Mouse (Mus musculus) splenic B cell, adult 2 months (primary cell): ENCODE measurements around the gene Gm49396.

ENCODE experiments used
- DNase-seq: peaks from one replicate; pipeline ENCODE4 v3.0.0-alpha.2; 2011; ENCODE audit warnings: low read depth, low spot score
- H3K27me3 ChIP-seq: 2 replicates; pipeline ENCODE4 v1.6.1; 2012; ENCODE audit warnings: mild to moderate bottlenecking, low read length, moderate library complexity, mixed read lengths; ENCODE audit not compliant: control insufficient read depth, poor library complexity, insufficient read depth, severe bottlenecking
- H3K36me3 ChIP-seq: 2 replicates; pipeline ENCODE4 v1.6.1; 2012; ENCODE audit warnings: mild to moderate bottlenecking, low read length, moderate library complexity, mixed read lengths; ENCODE audit not compliant: control insufficient read depth, poor library complexity, insufficient read depth, severe bottlenecking

Gm49396 gene

DNA sequence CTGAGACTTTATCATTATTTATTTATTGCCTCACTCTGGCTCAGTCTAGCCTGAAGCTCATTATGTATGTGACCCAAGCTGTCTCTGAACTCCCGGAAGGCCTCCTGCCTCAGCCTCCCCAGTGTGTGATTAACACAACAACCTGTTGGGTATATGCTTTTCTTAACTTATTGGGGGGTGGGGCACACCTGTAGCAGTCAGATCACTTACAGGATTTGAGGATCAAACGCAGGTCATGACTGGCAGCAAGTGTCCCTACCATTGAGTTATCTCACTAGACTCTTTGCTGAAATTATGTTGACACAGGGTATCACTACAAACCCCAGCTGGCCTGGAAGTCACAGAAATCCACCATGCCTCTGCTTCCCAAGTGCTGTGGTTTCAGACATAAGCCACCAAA, 2.8 kb upstream of the Gm49396 start:
- Histone ChIP-seq H3K36me3 (peaks cover 13% of the 10 kb centered on the region), H3K27me3 (no peaks in the 10 kb centered on the region)
- DNase-seq, result no peak

DNA sequence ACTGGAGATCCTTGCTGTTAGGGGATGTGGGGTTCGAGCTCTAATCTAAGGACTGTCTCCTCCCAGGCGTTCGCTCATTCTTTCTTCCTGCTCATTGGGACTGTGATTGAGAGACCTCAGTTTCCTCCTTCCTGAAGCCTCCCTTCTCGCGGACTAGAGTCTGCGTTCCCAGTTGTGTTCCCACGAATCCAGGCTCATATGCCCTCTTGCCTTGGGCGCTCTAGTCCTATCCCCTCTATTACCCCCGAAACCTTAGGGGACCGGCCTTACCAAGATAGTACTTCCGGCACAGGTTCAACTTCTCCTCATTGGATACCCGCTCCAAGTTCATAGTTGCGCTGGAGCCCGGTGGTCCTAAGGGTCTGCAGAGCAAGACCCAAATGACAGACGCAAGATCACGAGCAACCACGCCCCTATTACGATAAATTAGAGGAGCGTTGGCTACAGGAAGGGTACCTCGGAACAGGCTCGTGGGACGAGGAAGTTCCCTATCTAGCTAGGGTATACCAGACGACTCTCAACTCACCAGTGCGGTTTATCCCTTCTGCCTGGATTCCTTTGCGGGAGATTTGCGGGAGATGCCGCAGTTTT, 523 bp upstream of the Gm49396 start:
- no peaks in the 10 kb centered on the region for H3K27me3 ChIP-seq
- peaks cover 8% of the 10 kb centered on the region for H3K36me3 ChIP-seq
- no peak for DNase-seq

DNA sequence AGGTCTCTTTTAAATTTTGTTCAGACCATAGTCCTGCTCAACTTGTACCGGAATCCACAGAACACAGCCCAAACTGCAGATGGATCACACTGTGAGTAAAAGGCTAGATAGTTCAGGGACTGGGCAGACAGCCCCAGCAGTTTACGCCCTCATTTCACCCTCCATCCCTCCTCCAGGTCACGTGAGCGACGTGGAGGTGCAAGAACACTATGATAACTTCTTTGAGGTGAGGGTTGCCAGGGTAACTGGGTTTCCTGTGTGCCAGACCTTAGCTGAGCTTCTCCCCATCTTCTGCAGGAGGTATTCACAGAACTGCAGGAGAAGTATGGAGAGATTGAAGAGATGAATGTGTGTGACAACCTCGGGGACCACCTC, 749 bp downstream of the Gm49396 start:
- peaks cover 11% of the 10 kb centered on the region for H3K36me3 ChIP-seq

DNA sequence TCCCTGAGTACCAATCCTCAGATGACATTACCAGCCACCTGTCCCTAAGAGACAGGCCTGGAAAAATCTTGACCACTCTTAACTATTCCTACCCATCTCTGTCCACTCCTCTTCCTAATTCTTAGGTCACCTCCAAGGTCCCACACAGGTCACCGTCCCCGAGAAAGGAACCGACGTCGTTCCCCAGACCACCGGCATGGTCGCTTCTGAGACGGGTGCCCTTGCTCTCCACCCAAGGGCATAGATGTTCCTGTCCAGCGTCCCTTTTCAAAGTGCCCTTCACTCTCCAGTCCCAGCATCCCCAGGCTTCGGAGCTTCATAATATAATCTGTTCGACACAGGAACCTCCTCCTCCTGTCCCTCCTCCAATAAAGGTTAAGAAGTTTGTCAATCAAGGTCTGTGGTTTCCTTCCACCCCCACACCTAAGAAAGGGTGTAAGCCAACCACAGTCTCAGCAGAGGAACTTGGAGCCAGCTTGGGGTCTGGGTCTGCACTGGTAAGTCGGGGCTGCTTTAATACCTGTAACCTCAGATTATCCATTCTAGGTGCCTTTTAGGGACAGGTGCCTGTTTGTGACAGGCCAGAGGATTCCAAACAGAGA, 1.9 kb downstream of the Gm49396 start, which contains the start of gene Igflr1:
Gene Igflr1 (plus strand): TSS at position 458 of the 602 bp plus-strand sequence.
- Histone ChIP-seq H3K36me3 (peaks cover 20% of the 10 kb centered on the region), H3K27me3 (no peaks in the 10 kb centered on the region)
- DNase-seq, result no peak

More for the DNA sequence above, 749 bp downstream of the Gm49396 start:
- no peak for DNase-seq
- no peaks in the 10 kb centered on the region for H3K27me3 ChIP-seq

DNA sequence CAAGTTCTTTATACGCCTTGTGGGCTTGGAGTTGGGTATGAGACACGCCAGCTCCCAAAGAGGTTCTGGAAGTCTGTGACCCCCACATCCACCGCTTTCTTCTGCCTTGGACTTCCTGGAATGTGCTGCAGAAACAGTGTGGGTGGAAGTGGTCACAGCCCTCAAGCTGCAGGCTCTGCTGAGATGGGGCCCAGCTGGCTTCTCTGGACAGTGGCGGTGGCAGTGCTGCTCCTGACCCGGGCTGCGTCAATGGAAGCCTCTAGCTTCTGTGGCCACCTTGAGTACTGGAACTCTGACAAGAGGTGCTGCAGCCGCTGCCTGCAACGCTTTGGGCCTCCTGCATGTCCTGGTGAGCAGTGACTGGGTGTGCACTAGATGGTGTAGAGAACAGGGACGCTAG, 2.9 kb downstream of the Gm49396 start:
- Histone ChIP-seq H3K36me3 (peaks cover 23% of the 10 kb centered on the region), H3K27me3 (no peaks in the 10 kb centered on the region)
- DNase-seq, result no peak

DNA sequence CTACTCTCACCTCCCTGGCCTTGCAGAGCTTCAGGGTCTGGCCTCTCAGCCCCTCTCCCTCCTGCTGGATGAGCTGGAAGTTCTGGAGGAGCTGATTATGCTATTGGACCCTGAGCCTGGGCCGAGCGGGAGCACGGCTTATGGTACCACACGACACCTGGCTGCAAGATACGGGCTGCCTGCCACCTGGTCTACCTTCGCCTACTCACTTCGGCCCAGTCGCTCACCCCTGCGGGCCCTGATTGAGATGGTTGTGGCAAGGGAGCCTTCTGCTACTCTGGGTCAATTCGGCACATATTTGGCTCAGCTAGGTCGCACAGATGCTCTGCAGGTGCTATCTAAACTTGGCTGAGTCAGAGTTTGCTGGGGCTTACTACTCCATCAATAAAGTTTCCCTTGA, 4.4 kb downstream of the Gm49396 start:
- no peak for DNase-seq
- Histone ChIP-seq H3K36me3 (peaks cover 22% of the 10 kb centered on the region), H3K27me3 (no peaks in the 10 kb centered on the region)

DNA sequence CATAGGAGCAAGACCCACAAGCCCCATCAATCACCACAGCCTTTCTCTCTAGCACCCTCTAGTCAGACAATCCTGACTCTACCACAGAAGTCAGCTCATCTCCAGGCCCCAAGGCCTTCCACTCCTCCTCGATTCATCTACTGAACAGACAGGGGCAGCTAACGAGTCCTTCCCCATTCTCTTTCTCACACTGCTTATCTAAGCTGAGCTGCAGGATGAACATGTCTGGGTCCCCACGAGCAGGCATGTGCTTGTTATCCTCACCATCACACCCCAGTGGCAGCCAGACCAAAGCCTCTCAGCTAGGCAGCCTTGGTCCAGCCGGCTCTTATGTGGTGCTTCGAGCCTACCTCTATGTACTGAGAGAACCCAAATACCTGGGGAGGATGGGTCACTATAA, 9.2 kb downstream of the Gm49396 start:
- DNase-seq, result no peak
- H3K36me3 ChIP-seq, result peaks cover 31% of the 10 kb centered on the region
- H3K27me3 ChIP-seq, result no peaks in the 10 kb centered on the region

DNA sequence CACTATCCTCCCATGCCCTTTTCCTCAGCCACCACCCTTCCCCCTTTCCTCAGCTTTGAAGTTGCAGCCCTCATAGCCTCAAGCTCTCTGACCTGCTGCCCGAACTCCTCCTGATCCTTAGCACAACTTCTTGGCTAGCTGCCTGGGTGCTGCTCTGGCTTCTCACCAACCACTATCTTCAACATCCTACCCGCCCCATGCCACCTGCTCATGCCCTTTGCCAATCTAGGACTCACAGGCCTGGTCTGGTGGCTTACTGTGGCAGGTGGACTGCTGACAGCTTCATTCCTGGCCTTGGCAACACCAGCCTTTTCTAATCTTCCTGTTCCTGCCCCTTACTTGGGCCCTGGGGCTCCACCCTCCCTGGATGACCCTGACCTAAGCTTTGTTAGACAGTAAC, 9.8 kb downstream of the Gm49396 start:
- Histone ChIP-seq H3K36me3 (peaks cover 31% of the 10 kb centered on the region), H3K27me3 (no peaks in the 10 kb centered on the region)
- no peak for DNase-seq

DNA sequence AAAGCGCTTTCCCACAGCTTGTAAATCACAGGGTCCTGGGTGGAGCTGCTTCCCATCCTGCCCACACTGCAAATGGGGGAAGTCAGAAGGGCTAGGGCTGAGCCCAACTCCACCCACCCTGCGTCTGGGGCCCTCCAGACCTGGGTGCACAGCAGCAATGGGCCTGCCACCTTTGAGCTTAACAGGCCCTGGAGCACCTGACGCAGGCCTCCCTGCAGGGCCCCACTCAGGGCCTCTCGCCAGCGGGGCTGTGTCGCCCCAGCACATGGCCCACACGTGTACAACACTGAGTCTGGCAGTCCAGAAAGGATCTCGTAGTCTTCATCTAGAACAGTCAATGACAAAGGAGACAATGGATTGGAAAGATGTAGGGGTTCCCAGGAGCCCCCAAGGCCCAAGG, 16.8 kb downstream of the Gm49396 start:
- no peak for DNase-seq
- Histone ChIP-seq H3K27me3 (no peaks in the 10 kb centered on the region), H3K36me3 (peaks cover 21% of the 10 kb centered on the region)

DNA sequence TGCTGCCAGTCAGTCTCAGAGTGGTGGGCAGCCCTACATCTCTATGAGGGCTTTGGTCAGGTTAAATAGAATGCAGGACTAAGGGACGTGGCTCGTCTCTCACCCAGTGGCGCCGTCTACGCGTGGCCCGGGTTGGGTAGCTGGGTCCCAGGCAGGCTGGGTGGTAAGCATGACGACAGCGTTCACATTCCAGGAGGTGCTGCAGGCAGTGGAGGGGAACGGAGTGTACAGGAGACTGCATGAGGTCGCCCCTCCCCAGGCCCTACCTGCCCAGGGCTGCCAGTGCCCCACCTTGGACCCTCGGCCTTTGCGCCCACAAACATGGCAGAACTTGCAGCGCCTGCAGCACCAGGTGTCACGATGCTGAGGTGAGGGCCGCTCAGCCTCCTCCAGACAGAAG, 18.4 kb downstream of the Gm49396 start:
- H3K27me3 ChIP-seq, result no peaks in the 10 kb centered on the region
- peaks cover 17% of the 10 kb centered on the region for H3K36me3 ChIP-seq
- no peak for DNase-seq

DNA sequence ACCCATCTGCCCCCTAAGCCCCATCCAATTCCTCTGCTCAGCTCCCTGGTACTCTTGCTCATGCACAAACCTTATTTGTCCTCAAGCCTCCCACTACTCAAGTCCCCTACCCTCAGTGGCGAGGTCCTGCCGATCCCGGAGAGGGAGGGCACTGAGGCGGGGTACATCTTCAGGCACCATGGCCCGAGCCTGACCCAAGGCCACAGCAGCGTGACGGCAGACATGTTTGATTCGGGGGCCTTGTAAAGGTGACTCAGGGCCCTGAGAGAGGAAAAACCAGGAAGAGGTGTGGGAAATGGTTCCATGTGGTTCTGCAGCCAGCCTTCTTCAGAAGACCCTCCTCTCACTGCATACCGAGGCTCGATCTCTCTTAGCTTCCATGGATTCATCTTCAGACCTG, 21.2 kb downstream of the Gm49396 start:
- no peak for DNase-seq
- H3K36me3 ChIP-seq, result peaks cover 12% of the 10 kb centered on the region

DNA sequence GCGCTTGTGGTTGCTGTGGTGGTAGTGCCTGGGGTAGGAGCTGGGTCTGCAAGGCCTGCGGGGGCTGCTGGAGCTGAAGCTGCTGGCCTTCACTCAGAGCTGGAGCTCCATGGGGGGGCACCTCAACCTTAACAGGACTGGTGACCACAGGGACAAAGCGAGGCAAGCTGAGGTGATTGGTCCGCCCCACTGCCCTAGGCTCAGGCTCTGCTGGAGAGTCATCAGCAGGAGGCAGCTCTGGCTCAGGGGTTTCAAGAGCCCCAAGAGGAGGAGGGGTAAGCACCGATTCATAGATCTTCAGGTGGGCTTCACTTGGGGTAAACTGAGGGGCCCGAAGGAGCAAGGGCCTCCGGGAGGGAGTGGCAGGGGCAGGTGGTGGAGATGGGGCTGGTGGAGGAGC, 22.0 kb downstream of the Gm49396 start:
- no peaks in the 10 kb centered on the region for H3K27me3 ChIP-seq
- peaks cover 7% of the 10 kb centered on the region; the same call in 1 of the 2 replicates for H3K36me3 ChIP-seq
- DNase-seq, result no peak

More for the DNA sequence above, 21.2 kb downstream of the Gm49396 start:
- H3K27me3 ChIP-seq, result no peaks in the 10 kb centered on the region

DNA sequence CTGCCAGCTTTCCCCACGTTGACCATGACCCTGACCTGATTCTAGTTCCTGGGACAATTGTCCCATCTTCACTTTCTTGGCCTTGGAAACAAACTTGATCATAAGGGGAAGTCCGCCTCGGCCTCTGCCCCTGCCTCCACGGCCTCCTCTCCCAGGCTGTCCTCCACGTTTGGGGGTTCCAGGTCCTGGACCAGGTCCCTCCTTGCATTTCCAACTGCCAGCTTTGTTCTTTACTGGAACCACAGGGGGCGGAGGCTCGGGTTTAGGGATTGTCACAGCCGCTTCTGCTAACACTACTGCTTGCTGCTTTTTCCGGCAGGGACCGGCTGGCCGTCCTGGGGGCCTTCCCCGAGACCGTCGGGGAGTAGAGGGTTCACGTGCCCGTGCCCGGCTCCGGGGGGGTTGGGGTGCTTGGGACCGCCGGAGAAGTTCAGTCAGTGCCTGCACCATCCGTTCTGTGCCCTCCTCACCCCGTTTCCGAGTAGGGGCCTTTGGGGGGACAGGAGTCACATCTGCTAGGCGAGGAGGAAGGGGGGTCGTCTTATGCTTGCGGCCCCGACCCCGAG, 23.4 kb downstream of the Gm49396 start:
- DNase-seq, result no peak
- H3K36me3 ChIP-seq, result peaks cover 3% of the 10 kb centered on the region; the same call in 1 of the 2 replicates
- no peaks in the 10 kb centered on the region for H3K27me3 ChIP-seq

DNA sequence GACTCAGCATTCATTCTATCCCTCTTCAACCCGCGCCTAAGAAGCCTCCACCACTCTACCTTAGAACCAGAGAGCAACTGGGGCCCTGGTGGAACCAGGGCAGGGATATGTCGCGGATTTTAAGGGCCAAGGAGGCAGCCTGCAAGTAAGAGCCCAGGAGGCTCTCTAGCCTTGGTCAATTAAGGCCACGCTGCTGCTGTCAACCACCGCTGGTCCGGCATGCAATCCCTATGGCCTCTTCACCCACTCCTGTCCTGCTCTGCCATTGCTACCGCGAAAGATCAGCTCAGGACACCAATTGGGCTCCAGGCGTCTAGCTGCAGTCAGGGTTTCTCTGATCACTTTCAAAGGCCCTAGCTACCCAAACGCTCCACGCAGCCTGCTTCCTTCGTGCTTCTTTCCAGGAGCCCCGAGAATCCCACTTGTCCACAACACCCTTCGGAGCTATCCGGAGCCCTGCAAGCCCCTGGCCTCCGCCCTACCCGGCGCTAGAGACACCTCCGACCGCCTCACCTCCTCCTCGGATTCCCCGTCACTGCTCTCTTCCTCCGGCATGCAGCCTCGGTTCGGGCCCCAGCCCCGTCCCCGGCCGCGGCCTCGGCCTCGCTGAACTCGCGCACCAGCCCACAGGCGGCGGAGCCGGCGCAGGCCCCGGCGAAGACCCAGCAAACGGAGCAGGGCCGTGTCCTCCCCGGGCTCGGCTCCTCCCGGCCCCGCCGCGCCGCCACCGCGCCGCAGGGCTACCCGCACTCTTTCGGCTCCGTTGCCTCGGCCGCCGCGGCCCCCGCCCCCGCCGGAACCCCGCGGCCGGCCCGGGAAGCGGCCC, 24.9 kb downstream of the Gm49396 start:
- no peaks in the 10 kb centered on the region; the same call in 1 of the 2 replicates for H3K36me3 ChIP-seq
- peak; percentile 56 for DNase-seq
- no peaks in the 10 kb centered on the region for H3K27me3 ChIP-seq
